Mouse (Mus musculus): ENCODE measurements around the gene Coil. TPM values are rescaled to one million over a fixed set of nuclear protein-coding genes. Genes with fewer than 3 reads are reported as not detected.

Coil gene
- 10 to 100 TPM; 20.9 to 21.7 TPM for total RNA-seq (2021)
- long read RNA-seq, experiment 1, transcript Coil-201 (7 exons, 2,607 nt), result major isoform, 37 of 44 reads
- long read RNA-seq, experiment 1, partial matches to known transcripts, result 1 of 44 reads
- long read RNA-seq, experiment 1, other reads (novel, unspliced or antisense), result 6 of 44 reads
- long read RNA-seq, experiment 2, transcript Coil-201 (7 exons, 2,607 nt), result major isoform, 32 of 33 reads
- long read RNA-seq, experiment 2, partial matches to known transcripts, result 0 of 33 reads
- long read RNA-seq, experiment 2, other reads (novel, unspliced or antisense), result 1 of 33 reads

DNA sequence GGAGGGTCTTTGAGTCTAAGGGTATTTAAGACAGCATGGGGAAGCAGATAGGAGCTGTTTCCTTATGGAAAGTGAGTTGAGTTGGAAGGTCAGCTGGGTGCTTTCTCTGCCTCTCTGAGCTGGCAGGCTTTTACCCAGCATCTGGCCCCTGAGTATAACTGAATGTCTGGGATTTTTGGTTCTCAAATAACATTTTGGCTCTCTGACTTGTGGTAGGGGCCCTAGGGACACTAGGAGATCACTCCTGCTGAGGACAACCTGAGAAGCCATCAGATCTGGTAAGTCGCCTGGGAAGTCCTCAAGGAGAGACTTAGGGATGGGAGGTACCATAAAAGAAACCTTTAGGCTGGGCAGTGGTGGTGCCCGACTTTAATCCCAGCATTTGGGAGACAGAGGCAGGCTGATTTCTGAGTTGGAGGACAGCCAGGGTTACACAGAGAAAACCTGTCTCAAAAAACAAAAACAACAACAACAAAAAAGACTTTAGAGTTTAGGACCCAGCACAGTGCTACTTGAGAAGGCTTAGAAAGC is at the start of gene Coil:
Gene Coil, plus strand, starts transcription at position 51 of the 531 bp plus-strand sequence.
- no peak for DNase-seq (ENCODE audit: low spot score in 2 of 2)
- H3K4me3 ChIP-seq, result no peak within 1 kb of the TSS
- TF ChIP-seq CTCF (conservative IDR thresholded peaks at IDR 0.05), result no peak
- H3K27ac ChIP-seq, result no peak within 1 kb of the TSS

DNA sequence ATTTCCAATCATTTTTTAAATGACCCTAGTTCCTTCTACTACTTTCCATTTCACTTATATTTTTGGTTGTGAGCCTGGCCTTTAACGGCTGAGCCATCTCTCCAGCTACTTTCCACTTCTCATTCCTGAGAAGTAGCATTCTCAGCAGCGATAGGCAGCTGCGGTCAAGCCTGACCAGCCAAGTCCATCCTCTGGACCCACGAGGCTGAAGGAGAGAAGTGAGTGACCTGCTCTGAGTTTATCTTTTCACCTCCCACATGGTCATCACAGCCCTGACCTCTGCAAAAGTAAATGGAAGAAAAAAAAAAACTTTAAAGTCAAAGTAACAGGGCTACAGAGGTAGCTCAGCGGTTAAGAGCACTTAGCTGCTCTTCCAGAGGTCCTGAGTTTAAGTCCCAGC is 43.5 kb upstream of the Coil start:
- Histone ChIP-seq H3K4me3 (no peak overlapping the region), H3K27ac (no peak overlapping the region)
- DNase-seq (ENCODE audit: low spot score in 2 of 2), result no peak
- TF ChIP-seq CTCF (conservative IDR thresholded peaks at IDR 0.05), result no peak

DNA sequence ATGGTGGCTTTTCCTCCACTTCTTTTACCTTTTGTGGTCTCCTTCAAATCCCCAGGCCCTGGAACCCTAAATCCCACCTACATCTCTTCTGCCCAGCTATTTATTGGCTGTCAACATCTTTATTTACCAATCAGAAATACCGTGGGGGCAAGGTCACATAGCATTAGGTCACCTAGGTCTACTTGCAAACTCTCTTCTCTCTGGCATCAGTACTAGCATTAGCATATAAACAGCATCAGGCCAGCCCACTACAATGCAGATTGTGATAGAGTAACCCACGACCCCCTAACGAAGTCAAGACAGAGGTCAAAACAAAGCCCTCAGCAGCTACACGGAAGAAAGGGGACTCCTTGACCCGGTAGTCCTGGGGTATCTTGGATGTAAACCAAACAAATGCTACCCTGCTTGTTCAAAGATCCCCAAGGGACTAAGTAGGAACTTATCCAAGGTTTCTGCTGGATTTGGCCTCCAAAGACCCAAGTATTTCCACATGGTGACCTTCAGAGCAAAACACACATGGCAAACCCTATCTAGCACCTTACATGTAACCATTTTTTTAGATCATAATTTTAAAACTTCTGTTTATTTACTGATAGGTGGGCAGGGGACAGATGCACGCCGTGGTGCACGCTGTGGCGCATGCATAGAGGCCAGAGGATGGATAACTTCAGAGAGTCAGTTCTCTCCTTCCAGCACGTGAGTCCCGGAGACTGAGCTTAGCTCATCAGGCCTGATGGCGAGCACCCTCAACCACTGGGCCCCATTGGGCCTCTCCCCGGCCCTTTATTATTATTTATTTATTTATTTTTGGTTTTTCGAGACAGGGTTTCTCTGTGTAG is 38.1 kb upstream of the Coil start:
- Histone ChIP-seq H3K4me3 (no peak overlapping the region), H3K27ac (no peak overlapping the region)
- no peak for TF ChIP-seq CTCF (conservative IDR thresholded peaks at IDR 0.05)
- no peak for DNase-seq (ENCODE audit: low spot score in 2 of 2)

DNA sequence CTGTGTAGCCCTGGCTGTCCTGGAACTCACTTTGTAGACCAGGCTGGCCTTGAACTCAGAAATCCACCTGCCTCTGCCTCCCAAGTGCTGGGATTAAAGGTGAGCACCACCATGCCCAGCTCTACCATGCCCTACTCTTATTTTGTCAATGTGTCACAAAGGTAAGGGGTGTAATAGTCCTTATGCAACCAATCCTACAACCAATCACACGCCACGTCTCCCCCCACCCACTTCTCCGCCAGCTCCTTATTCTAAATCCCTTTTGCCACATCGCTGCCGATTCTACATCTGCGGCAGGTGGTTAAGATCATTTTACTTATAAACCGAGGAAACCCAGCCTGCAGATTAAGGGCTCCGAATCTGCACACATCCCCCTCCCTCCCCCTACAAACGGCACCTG is 37.0 kb upstream of the Coil start:
- TF ChIP-seq CTCF (conservative IDR thresholded peaks at IDR 0.05), result no peak
- DNase-seq (ENCODE audit: low spot score in 2 of 2), result no peak
- Histone ChIP-seq H3K27ac (no peak overlapping the region), H3K4me3 (no peak overlapping the region)

DNA sequence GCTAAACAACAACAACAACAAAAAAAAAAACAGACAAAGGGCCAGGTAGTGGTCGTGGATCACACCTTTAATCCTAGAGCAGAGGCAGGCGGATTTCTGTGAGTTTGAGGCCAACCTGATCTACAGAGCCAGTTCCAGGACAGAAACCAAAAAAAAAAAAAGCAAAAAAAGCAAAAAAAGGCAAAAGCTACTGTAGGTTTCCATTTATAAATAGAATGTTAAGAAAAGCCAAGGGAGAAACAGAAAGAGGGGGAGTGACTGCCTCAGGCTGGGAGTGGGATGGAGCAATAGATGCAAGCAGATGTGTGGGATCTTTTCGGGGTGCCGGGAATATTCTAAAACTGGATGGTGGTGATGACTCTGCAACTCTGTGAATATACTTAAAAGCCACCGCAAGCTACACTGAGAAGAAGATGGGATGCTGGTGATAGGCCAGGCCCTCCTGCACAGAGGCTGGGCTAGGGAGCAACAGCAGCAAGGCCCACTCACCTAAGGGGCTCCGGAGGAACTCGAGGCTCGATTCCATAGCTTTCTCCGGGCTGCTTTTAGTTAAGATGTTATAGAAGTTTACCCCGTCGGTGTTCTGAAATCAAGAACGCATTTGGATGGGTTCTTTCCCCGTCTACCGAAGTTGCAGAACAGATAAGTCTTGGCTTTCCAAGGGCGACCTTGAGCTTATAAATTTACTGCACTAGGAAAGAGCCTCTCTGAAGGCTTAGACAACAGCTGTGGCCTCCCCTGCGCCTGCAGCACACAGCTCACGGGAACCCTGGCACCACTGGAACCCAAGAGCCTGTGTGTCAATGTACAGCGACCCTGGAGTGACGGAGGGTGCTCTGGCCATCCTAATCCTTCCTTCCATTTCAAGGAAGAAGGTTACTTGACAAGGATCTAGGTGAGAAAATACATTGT is 35.7 kb upstream of the Coil start:
- DNase-seq (ENCODE audit: low spot score in 2 of 2), result peak in 1 of 2 experiments; percentile 17
- no peak for TF ChIP-seq CTCF (conservative IDR thresholded peaks at IDR 0.05)
- Histone ChIP-seq H3K27ac (no peak overlapping the region), H3K4me3 (no peak overlapping the region)

DNA sequence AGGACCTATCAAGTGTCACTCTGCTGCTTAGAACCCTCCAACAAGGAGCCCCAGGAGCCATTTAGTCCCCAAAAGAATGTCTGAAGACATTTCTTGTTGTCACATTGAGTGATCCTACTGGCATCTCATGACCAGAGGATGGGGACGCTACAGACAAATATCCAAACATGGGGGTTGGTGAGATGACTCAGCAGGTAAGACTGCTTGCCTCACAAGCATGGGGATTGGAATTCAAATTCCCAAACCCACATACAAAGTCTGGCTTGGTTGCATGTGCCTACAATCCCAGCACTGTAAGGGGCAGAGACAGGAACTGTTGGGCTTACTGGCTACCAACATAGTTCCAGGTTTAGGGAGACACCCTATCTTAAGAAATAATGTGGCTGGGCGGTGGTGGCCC is 32.2 kb upstream of the Coil start:
- DNase-seq (ENCODE audit: low spot score in 2 of 2), result no peak
- Histone ChIP-seq H3K4me3 (no peak overlapping the region), H3K27ac (no peak overlapping the region)
- TF ChIP-seq CTCF (conservative IDR thresholded peaks at IDR 0.05), result no peak

DNA sequence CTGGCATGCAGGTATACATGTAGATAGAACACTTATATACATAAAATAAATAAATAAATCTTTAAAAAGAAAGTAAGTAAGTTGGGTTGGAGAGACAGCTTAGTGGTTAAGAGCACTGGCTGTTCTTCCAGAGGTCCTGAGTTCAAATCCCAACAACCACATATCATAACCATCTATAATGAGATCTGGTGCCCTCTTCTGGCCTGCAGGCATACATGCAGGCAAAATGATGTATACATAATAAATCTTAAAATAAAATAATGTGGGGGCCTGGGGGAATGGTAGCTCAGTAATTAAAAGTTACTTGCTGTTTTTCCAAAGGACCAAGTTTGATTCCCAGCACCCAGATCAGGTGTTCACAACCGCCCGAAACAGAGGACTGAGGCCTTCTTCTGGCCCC is 31.3 kb upstream of the Coil start:
- no peak for DNase-seq (ENCODE audit: low spot score in 2 of 2)
- TF ChIP-seq CTCF (conservative IDR thresholded peaks at IDR 0.05), result peak; percentile 65
- Histone ChIP-seq H3K27ac (no peak overlapping the region), H3K4me3 (no peak overlapping the region)

DNA sequence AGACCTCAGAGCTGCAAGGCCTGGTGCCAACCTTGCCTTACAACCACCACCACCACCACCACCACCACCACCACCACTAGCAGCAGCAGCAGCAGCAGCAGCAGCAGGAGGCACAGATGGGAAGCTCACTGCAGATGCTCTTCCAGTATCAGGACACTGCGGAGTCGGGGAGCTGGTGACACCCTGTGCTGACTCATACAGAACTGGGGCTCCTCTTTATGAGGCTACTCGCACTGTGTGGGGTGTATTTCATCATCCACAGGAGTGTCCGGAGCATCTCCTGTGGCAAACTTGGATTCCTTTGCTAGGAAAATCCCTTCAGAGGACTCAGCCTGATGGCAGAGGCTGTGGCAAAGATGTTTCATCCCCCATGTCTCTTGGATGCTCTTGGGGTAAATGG is 30.4 kb upstream of the Coil start:
- H3K27ac ChIP-seq, result no peak overlapping the region
- H3K4me3 ChIP-seq, result no peak overlapping the region
- TF ChIP-seq CTCF (conservative IDR thresholded peaks at IDR 0.05), result no peak
- DNase-seq (ENCODE audit: low spot score in 2 of 2), result peak in 1 of 2 experiments; percentile 16

DNA sequence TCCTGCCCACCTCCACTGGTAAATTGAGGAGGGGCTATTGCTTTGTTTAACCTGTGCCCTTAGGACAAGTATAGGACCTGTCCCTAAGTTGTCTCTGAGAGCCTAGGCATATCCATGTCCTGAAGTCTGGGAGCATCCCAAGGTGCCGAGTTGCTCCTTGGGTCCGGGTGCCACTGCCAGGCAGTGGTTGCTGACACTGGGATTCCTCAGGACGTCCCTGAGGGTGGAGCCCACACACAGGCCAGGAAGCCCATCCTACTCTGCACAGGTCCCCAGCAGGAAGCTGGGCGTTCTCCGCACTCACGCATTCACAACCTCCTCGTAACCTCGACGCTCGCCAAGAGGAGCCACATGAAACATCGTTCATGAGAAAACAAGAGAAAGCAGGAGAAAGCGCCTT is 28.6 kb upstream of the Coil start:
- TF ChIP-seq CTCF (conservative IDR thresholded peaks at IDR 0.05), result no peak
- Histone ChIP-seq H3K4me3 (no peak overlapping the region), H3K27ac (no peak overlapping the region)
- no peak for DNase-seq (ENCODE audit: low spot score in 2 of 2)

DNA sequence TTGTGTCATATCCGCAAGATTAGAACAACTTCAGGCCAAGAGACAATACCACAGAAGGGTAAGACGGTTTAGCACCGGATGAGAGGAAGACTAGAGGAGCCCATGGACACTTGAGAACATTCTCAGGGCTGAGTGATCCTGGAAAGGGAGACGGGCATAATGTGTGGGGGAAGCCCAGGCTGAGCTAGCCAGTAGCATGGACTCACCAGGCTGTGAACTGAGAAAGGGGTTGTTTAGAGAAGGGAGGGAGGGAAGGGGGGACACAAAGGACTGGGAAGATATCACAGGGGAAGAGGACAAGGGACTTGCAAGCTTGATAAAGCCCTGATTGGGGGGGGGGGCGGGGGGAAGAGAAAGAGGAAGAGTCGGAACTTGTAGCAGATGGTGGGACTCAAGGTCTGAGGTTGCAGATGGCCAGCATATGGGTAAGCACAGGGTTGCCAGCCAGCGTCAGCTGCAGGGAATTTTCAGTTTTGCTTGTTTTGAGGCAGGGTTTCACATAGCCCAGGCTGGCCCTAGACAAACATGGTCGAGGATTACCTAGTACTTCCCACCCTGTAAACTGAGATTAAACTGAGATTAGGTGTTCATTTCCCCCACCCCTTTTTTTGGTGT is 24.0 kb upstream of the Coil start:
- no peak overlapping the region for H3K4me3 ChIP-seq
- no peak for DNase-seq (ENCODE audit: low spot score in 2 of 2)
- H3K27ac ChIP-seq, result no peak overlapping the region
- no peak for TF ChIP-seq CTCF (conservative IDR thresholded peaks at IDR 0.05)

DNA sequence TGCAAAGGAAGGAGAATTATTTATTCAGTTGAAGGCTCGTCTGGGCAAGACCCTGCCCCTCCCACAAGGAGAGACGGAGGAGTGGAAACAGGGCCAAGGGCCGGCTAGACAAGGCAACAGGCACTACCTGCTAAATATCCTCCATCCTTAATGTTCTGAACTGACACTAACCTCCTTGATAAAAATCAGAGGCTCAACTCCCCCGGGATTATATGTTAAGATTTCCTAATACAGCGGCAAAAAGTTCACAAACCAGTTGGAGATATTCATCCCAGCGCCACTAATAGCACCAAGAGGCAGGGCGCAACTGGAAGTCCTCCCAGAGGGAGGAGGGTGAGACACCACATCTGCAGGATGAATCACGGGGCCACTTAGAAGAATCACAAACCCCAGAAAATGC is 21.2 kb upstream of the Coil start:
- no peak for TF ChIP-seq CTCF (conservative IDR thresholded peaks at IDR 0.05)
- Histone ChIP-seq H3K4me3 (no peak overlapping the region), H3K27ac (no peak overlapping the region)
- no peak for DNase-seq (ENCODE audit: low spot score in 2 of 2)

Data from layer of hippocampus, adult 2 months (tissue).